Mouse (Mus musculus): ENCODE data around the gene Stat2. TPM values are rescaled to one million over a fixed set of nuclear protein-coding genes. Genes with fewer than 3 reads are reported as not detected.
"Not testable (repeated sequence)": the region's sequence is repeated elsewhere in the genome, so short reads cannot be mapped to it uniquely, and the experiment has no call there.

The Stat2 gene
- total RNA-seq, 2 experiments from 2014 or later: 3.2 to 3.9 TPM

GRCm38 (mm10) chr10:128296370-128297090 is 26.2 kb downstream of the Stat2 start:
- DNase-seq: no peak
- intact Hi-C loops (cut with DNase I): no loop called here

GRCm38 (mm10) chr10:128297221-128297620 is 26.9 kb downstream of the Stat2 start:
- intact Hi-C loops (cut with DNase I): no loop called here
- DNase-seq: no peak

GRCm38 (mm10) chr10:128297622-128298021 is 27.3 kb downstream of the Stat2 start:
- intact Hi-C loops (cut with DNase I): no loop called here

GRCm38 (mm10) chr10:128298243-128298642 is 27.9 kb downstream of the Stat2 start:
- intact Hi-C loops (cut with DNase I): no loop called here
- no peak for DNase-seq

More at GRCm38 (mm10) chr10:128297622-128298021, 27.3 kb downstream of the Stat2 start:
- no peak for DNase-seq

- DNase-seq: no peak
- intact Hi-C loops (cut with DNase I): no loop called here
Measured at GRCm38 (mm10) chr10:128298702-128299171, 28.4 kb downstream of the Stat2 start, which contains the start of gene Il23a. Il23a (minus strand) TSS chr10:128298752.

- DNase-seq: no peak
- intact Hi-C loops (cut with DNase I): no loop called here
Measured at GRCm38 (mm10) chr10:128302357-128302756, 32.0 kb downstream of the Stat2 start.

GRCm38 (mm10) chr10:128302785-128303125 is 32.4 kb downstream of the Stat2 start:
- DNase-seq: no peak
- intact Hi-C loops (cut with DNase I): no loop called here

- DNase-seq: peak; percentile 99 to 100
- intact Hi-C loops (cut with DNase I): no loop called here
Measured at GRCm38 (mm10) chr10:128303126-128304021, 33.0 kb downstream of the Stat2 start, which contains the start of gene Pan2. Pan2 (plus strand) TSS chr10:128303335.

GRCm38 (mm10) chr10:128309654-128310053 is 39.3 kb downstream of the Stat2 start:
- intact Hi-C loops (cut with DNase I): no loop called here
- no peak for DNase-seq

GRCm38 (mm10) chr10:128310177-128310576 is 39.8 kb downstream of the Stat2 start:
- no peak for DNase-seq
- intact Hi-C loops (cut with DNase I): no loop called here

GRCm38 (mm10) chr10:128310902-128311301 is 40.5 kb downstream of the Stat2 start:
- no peak for DNase-seq
- intact Hi-C loops (cut with DNase I): no loop called here

GRCm38 (mm10) chr10:128315578-128315977 is 45.2 kb downstream of the Stat2 start:
- intact Hi-C loops (cut with DNase I): no loop called here
- no peak for DNase-seq

GRCm38 (mm10) chr10:128321641-128322040 is 51.3 kb downstream of the Stat2 start:
- intact Hi-C loops (cut with DNase I): no loop called here
- no peak for DNase-seq

- intact Hi-C loops (cut with DNase I): no loop called here
- peak; percentile 79 to 86 for DNase-seq
Measured at GRCm38 (mm10) chr10:128322141-128323108, 52.1 kb downstream of the Stat2 start, which contains the start of gene Cnpy2. Cnpy2 (plus strand) TSS chr10:128322459.

- DNase-seq: no peak
- intact Hi-C loops (cut with DNase I): no loop called here
Measured at GRCm38 (mm10) chr10:128323516-128323915, 53.2 kb downstream of the Stat2 start.

GRCm38 (mm10) chr10:128326825-128327224 is 56.5 kb downstream of the Stat2 start:
- intact Hi-C loops (cut with DNase I): no loop called here
- no peak for DNase-seq

GRCm38 (mm10) chr10:128327610-128328009 is 57.3 kb downstream of the Stat2 start:
- intact Hi-C loops (cut with DNase I): no loop called here
- DNase-seq: no peak

- intact Hi-C loops (cut with DNase I); DNase-seq: not testable (repeated sequence)
Measured at GRCm38 (mm10) chr10:128332358-128333249, 62.2 kb downstream of the Stat2 start.

GRCm38 (mm10) chr10:128335582-128335981 is 65.2 kb downstream of the Stat2 start:
- DNase-seq: peak; percentile 64 to 70
- intact Hi-C loops (cut with DNase I): loop anchor here (2.0 to 5.0 kb wide), 2 partner anchors 42 to 121 kb away; partner anchors contain the start of gene Ankrd52
